Mouse (Mus musculus): Measurements from ENCODE around the gene 0610012G03Rik. TPM values are rescaled to one million over a fixed set of nuclear protein-coding genes. Genes with fewer than 3 reads are reported as not detected.

0610012G03Rik gene
- polyA plus RNA-seq, 2 experiments: 55.4 to 100 TPM

GRCm38 (mm10) chr16:31936568-31936967, 11.7 kb downstream of the 0610012G03Rik start:
- Histone ChIP-seq H3K4me3 (replicated peaks; ENCODE audit: low read length) (no peak overlapping the region), H3K4me2 (replicated peaks; ENCODE audit: low read depth, low read length, severe bottlenecking) (no peak overlapping the region), H3K36me3 (ENCODE audit: control insufficient read depth, insufficient read depth, low read length) (no peaks in the 10 kb centered on the region), H3K9ac (ENCODE audit: low read depth, low read length, severe bottlenecking) (no peak overlapping the region), H3K27ac (replicated peaks; ENCODE audit: low read depth, low read length) (no peak overlapping the region), H3K27me3 (ENCODE audit: control insufficient read depth, insufficient read depth, low read length) (peaks cover 38% of the 10 kb centered on the region), H3K9me3 (ENCODE audit: control insufficient read depth, low read length) (no peaks in the 10 kb centered on the region), H3K4me1 (ENCODE audit: control insufficient read depth, insufficient read depth, low read length) (peaks cover 10% of the 10 kb centered on the region)
- 86% methylated on average over 4 of the region's 4 CpGs for WGBS
- ATAC-seq (ENCODE audit: low FRiP score, low read depth) (no peak), DNase-seq (ENCODE audit: low spot score) (no peak)
- no peak for TF ChIP-seq POLR2A (IDR thresholded peaks at IDR 0.05; ENCODE audit: borderline replicate concordance, extremely low read depth, insufficient read depth, insufficient read length)

- no peak for ATAC-seq (ENCODE audit: low FRiP score, low read depth)
- peak overlapping the region; percentile 28 for H3K4me3 ChIP-seq (replicated peaks; ENCODE audit: low read length)
- no peaks in the 10 kb centered on the region for H3K36me3 ChIP-seq (ENCODE audit: control insufficient read depth, insufficient read depth, low read length)
- no peak for TF ChIP-seq POLR2A (IDR thresholded peaks at IDR 0.05; ENCODE audit: borderline replicate concordance, extremely low read depth, insufficient read depth, insufficient read length)
- H3K4me1 ChIP-seq (ENCODE audit: control insufficient read depth, insufficient read depth, low read length): peaks cover 10% of the 10 kb centered on the region
- WGBS: 5% methylated on average over 36 of the region's 36 CpGs
- peak overlapping the region; percentile 3 for H3K9ac ChIP-seq (ENCODE audit: low read depth, low read length, severe bottlenecking)
- H3K9me3 ChIP-seq (ENCODE audit: control insufficient read depth, low read length): no peaks in the 10 kb centered on the region
- no peak overlapping the region for H3K27ac ChIP-seq (replicated peaks; ENCODE audit: low read depth, low read length)
- DNase-seq (ENCODE audit: low spot score): no peak
- H3K4me2 ChIP-seq (replicated peaks; ENCODE audit: low read depth, low read length, severe bottlenecking): peak overlapping the region; percentile 95
- peaks cover 38% of the 10 kb centered on the region for H3K27me3 ChIP-seq (ENCODE audit: control insufficient read depth, insufficient read depth, low read length)
Observed at GRCm38 (mm10) chr16:31935091-31935979, 13.0 kb downstream of the 0610012G03Rik start.

- TF ChIP-seq POLR2A (IDR thresholded peaks at IDR 0.05; ENCODE audit: borderline replicate concordance, extremely low read depth, insufficient read depth, insufficient read length): no peak
- no peaks in the 10 kb centered on the region for H3K9me3 ChIP-seq (ENCODE audit: control insufficient read depth, low read length)
- no peak overlapping the region for H3K9ac ChIP-seq (ENCODE audit: low read depth, low read length, severe bottlenecking)
Observed at GRCm38 (mm10) chr16:31934550-31935010, 13.7 kb downstream of the 0610012G03Rik start.

GRCm38 (mm10) chr16:31933751-31934549, 14.3 kb downstream of the 0610012G03Rik start, which contains the start of gene Pigz:
Gene Pigz (plus strand): TSS chr16:31933851.
- peak within 1 kb of the TSS; percentile 95 for H3K4me2 ChIP-seq (replicated peaks; ENCODE audit: low read depth, low read length, severe bottlenecking)
- H3K27me3 ChIP-seq (ENCODE audit: control insufficient read depth, insufficient read depth, low read length): peaks cover 38% of the 10 kb centered on the region
- ATAC-seq (ENCODE audit: low FRiP score, low read depth): no peak
- 7% methylated on average over 42 of the region's 42 CpGs for WGBS
- no peak for TF ChIP-seq POLR2A (IDR thresholded peaks at IDR 0.05; ENCODE audit: borderline replicate concordance, extremely low read depth, insufficient read depth, insufficient read length)
- no peaks in the 10 kb centered on the region for H3K9me3 ChIP-seq (ENCODE audit: control insufficient read depth, low read length)
- H3K36me3 ChIP-seq (ENCODE audit: control insufficient read depth, insufficient read depth, low read length): no peaks in the 10 kb centered on the region
- H3K9ac ChIP-seq (ENCODE audit: low read depth, low read length, severe bottlenecking): peak within 1 kb of the TSS; percentile 51
- no peak within 1 kb of the TSS for H3K27ac ChIP-seq (replicated peaks; ENCODE audit: low read depth, low read length)
- H3K4me1 ChIP-seq (ENCODE audit: control insufficient read depth, insufficient read depth, low read length): peaks cover 10% of the 10 kb centered on the region
- H3K4me3 ChIP-seq (replicated peaks; ENCODE audit: low read length): peak within 1 kb of the TSS; percentile 56
- DNase-seq (ENCODE audit: low spot score): no peak

More at GRCm38 (mm10) chr16:31934550-31935010, 13.7 kb downstream of the 0610012G03Rik start:
- no peak overlapping the region for H3K27ac ChIP-seq (replicated peaks; ENCODE audit: low read depth, low read length)
- H3K4me2 ChIP-seq (replicated peaks; ENCODE audit: low read depth, low read length, severe bottlenecking): peak overlapping the region; percentile 95
- WGBS: 21% methylated on average over 13 of the region's 13 CpGs
- DNase-seq (ENCODE audit: low spot score): no peak
- H3K27me3 ChIP-seq (ENCODE audit: control insufficient read depth, insufficient read depth, low read length): peaks cover 38% of the 10 kb centered on the region
- peaks cover 10% of the 10 kb centered on the region for H3K4me1 ChIP-seq (ENCODE audit: control insufficient read depth, insufficient read depth, low read length)
- no peak for ATAC-seq (ENCODE audit: low FRiP score, low read depth)
- H3K4me3 ChIP-seq (replicated peaks; ENCODE audit: low read length): peak overlapping the region; percentile 28
- H3K36me3 ChIP-seq (ENCODE audit: control insufficient read depth, insufficient read depth, low read length): no peaks in the 10 kb centered on the region
